16 mouse cellular contexts compared by ENCODE assay signal in the genomic region with DNA sequence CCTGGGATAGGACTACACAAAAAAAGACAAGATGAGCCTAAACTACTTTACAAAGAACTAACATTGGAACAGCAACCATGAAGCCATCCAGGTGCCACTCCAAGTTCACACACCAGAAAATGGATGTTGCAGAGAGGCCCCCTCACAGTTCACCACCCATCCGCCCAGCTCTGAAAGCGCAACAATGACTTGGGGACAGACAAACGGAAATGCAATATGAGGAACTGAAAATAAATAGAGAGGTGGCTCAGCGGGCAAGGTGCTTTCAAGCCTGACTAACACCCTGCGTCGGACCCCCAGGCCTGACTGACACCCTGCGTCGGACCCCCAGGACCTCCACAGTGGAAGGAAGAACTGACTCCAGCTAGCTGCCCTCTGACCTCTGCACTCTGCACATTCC.
DNase-seq lines count a peak whose midpoint lies in the region; ATAC-seq lines count a peak whose summit lies in the region.
"Had no signal": no experiment of that assay in that cellular context is flagged by ENCODE, and none has a peak within 500 bp of the region (broad histone marks: within the 10 kb centered on the region; RNA-seq: fewer than 3 reads in every experiment).

No protein-coding gene starts in this region.

- no peak overlapping the region for H3K9ac ChIP-seq in hindbrain, embryonic 14.5 days
- H3K9ac ChIP-seq: embryonic facial prominence, embryonic 15.5 days; limb, embryonic 15.5 days; stomach, embryonic 15.5 days had no signal

- peak overlapping the region; percentile 72 for H3K27ac ChIP-seq in hindbrain, embryonic 14.5 days
- H3K27ac ChIP-seq: embryonic facial prominence, embryonic 15.5 days; kidney, postnatal 0 days; limb, embryonic 15.5 days; stomach, embryonic 15.5 days had no signal

- DNase-seq in embryo, embryonic 9.5 days (ENCODE audit: extremely low spot score), result peak; percentile 16
- no peak for DNase-seq in embryo, embryonic 10 days (ENCODE audit: low spot score)
- DNase-seq in A20 (ENCODE audit: low read depth, low spot score), result peak; percentile 86
- no peak for DNase-seq in hindbrain, embryonic 14.5 days (ENCODE audit: low spot score)
- DNase-seq in frontal cortex, postnatal 25 days (ENCODE audit: low spot score in 2 of 2), result no peak
- no peak for DNase-seq in kidney, postnatal 10 days
- DNase-seq: cerebellum, postnatal 10 days; heart, postnatal 10 days; layer of hippocampus, postnatal 36 days had no signal

- H3K9me3 ChIP-seq in hindbrain, embryonic 14.5 days (ENCODE audit: control insufficient read depth, low read length), result no peaks in the 10 kb centered on the region
- H3K9me3 ChIP-seq: embryonic facial prominence, embryonic 15.5 days; limb, embryonic 15.5 days; stomach, embryonic 15.5 days had no signal

- peaks cover 12% of the 10 kb centered on the region for H3K4me1 ChIP-seq in hindbrain, embryonic 14.5 days (replicated peaks; ENCODE audit: control insufficient read depth, insufficient read depth, low read length)
- H3K4me1 ChIP-seq: embryonic facial prominence, embryonic 15.5 days had no signal

- 26% methylated on average over 8 of the region's 8 CpGs for WGBS in hindbrain, embryonic 14.5 days

- H3K36me3 ChIP-seq in hindbrain, embryonic 14.5 days (replicated peaks; ENCODE audit: control insufficient read depth, insufficient read depth), result no peaks in the 10 kb centered on the region
- H3K36me3 ChIP-seq: embryonic facial prominence, embryonic 15.5 days; limb, embryonic 15.5 days; stomach, embryonic 15.5 days had no signal

- no peak overlapping the region for H3K4me2 ChIP-seq in hindbrain, embryonic 14.5 days (replicated peaks)
- H3K4me2 ChIP-seq: embryonic facial prominence, embryonic 15.5 days; limb, embryonic 15.5 days; stomach, embryonic 15.5 days had no signal

- no peaks in the 10 kb centered on the region for H3K27me3 ChIP-seq in hindbrain, embryonic 14.5 days (ENCODE audit: control insufficient read depth, insufficient read depth, low read length)
- H3K27me3 ChIP-seq: embryonic facial prominence, embryonic 15.5 days; limb, embryonic 15.5 days; stomach, embryonic 15.5 days had no signal

- ATAC-seq in hindbrain, embryonic 14.5 days (ENCODE audit: low FRiP score), result no peak
- ATAC-seq in monocyte, adult 5-6 weeks (replicated peaks; ENCODE audit: insufficient number of reproducible peaks, low FRiP score, low TSS enrichment, poor library complexity, severe bottlenecking), result peak; percentile 76
- ATAC-seq in cerebellum, adult (ENCODE audit: insufficient number of reproducible peaks, low FRiP score, low TSS enrichment), result no peak
- ATAC-seq: lung, postnatal 0 days had no signal

- H3K4me3 ChIP-seq in hindbrain, embryonic 14.5 days (replicated peaks; ENCODE audit: low read length), result no peak overlapping the region
- H3K4me3 ChIP-seq: embryonic facial prominence, embryonic 15.5 days; limb, embryonic 15.5 days; stomach, embryonic 15.5 days had no signal

Comparison
In these comparisons a context has a peak if more than half of its experiments do, and no peak if none do; other contexts are left out.
1. DNase-seq: peak in embryo, embryonic 9.5 days (single experiment) and A20 (single experiment); none in embryo, embryonic 10 days (single experiment), hindbrain, embryonic 14.5 days (single experiment), frontal cortex, postnatal 25 days (0 of 2) and kidney, postnatal 10 days (single experiment).